Mouse (Mus musculus) cerebellum, adult 11 months (tissue): ENCODE measurements at regions not wholly inside any gene's neighbourhood (a gene's known extent, or its start where the extent isn't known, plus 50 kb on each side); places are given as distances from the start of the nearest gene placed in this dataset.

Experiments used
- DNase-seq: peaks from one replicate; pipeline ENCODE4 v3.0.0; 2022

DNA sequence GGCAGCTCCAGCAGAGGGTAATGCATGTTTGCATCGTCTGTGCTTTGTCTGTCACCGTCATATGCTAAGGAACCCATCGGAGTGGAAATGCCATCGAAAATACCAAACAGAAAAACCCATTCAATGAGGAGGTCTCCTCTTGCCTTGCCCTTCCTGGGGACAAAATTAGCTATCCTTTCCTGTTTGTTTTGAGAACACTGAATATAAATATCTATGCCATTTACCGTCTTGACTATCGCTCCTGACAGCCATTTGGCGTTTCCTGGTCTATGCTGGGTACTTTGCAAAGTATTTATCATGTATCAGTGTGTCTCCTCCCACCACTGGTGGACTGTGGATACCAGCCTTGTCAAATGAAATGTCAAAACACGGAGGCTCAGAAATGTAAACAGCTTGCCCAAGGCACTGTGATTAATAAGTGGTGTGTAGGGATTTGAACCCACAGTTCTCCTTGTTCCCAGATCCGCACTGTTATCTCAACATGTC is 239.2 kb upstream of the Tbx3 start:
- no peak for DNase-seq

DNA sequence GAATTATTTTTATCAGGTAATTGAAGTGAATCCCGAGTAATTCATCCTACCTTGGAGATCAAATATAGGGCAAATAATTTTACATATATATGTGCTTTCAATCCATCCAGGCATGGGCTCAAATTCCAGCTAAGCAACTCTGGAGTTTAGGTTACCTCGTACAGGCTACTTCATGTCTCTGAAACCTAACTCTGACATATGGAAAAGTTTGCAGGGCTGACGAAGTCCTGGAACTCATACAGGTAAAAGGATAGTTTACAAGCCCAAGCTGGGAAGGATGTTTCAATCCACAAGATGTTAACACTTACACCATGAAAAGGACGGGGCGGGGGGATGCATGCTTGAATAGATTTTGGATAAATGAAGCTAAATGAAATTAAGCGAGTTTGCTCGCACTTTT is 235.9 kb upstream of the Tbx3 start:
- DNase-seq, result no peak

DNA sequence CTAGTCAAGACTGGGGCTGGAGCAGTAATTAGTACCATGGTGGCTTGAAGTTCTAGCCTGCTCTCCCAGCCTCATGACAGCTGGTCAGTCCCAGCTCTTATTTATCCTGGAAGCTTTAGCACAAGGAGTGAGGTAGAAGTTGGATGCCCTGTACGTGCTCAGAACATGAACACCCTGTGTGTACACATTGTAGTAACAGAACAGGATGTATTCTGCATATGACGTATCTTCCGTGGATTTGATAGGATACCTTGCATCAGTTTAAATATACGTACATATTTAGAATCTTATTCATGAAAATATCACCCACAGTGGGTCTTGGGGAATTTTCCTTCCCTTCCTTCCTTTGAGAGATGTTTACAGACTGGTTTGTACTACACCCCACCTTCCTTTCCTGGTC is 222.0 kb upstream of the Tbx3 start:
- no peak for DNase-seq

DNA sequence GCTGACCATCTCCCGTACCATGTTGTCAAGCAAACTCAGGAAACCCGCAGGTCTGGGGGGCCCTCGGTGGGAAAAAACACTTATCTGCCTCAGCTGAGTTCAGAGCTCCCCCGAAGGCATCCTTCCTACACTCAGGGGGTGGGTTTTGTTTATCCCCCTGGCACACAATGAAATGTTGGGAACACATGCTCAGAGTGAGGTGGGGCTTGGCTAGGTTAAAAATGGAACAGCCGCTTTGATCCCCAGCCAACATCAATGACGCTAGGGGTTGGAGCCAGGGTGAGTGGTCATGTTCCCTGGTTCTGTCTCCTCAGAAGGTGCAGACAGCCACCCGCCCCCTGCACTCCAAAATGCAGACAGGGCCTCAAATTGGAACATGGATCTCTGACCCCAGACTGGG is 221.3 kb upstream of the Tbx3 start:
- DNase-seq, result no peak

DNA sequence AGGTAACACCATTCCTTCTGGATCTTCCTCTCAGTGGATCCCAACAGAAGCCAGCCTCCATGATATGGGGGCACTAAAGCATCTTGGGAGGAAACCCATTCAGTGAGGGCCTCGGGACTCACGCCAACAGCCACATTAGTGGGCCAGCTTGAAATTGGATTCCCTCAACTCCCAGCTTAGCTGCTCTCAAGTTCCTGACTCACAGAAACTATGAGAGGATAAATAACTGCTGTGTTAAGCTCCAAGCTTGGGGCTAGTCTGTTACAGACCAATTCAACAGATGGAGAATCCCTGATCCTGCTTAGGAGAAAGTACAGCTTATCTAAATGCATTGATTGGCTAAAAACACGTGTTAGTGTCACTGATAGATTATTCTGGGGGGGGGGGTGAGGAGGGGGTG is 210.7 kb upstream of the Tbx3 start:
- no peak for DNase-seq

DNA sequence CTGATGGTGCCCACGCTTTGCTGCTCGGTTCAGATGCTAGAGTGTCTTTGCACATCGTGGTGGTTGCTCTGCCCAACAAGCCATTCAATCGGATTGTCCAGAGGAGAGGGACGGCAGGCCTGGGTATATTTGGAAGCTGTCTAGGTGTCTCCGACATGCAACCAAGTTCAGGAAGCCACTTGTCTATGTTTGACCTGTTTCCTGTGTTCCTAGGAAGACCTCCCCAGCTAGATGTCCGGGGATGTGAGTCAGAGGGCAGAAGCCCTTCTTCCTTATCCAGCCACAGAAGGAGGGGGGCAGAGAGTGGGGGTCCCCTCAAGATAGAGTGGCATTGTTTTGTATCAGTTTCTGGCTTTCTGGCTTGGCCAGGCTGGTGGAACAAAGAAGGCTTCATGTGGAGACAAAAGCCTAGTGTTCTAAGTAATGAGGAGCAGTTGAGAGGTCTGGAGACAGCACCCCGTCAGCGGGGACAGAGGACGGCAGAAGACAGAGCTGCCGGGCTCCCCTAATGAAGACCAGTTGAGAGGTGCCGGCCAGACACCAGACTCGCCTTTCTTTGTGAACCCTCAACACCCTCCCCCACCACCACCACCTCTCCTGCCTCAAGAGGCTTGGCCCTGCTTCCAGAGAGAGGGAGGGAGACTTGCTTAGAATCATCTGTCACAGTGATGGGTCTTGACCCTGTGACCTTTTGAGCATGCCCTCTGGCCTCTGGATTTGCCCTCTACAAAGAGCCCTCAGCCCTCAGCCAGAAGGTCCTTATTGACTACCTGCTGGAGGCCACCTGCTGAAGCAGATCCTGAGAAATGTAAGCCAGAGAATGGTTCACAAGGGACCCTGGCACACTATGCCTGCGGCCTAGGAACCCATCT is 207.6 kb upstream of the Tbx3 start:
- DNase-seq, result no peak

DNA sequence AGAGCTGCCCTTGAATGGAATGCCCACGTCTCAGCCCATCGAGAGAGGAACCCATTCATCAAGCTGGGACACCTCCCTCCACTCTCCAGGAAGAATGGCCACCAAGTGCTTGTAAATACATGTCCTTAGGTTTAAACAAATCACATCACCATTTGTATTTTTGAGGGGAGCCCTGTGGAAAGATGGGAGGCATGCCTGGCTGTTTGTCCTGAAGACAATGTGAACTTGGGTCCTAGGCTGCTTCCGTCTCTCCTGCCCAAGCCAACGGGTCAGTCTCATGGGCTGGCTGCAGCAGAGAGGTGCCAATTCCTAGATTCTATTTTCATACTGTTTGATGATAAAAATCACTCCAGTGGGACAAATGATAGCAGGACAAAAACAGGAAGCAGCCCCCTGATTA is 205.9 kb upstream of the Tbx3 start:
- DNase-seq, result no peak

DNA sequence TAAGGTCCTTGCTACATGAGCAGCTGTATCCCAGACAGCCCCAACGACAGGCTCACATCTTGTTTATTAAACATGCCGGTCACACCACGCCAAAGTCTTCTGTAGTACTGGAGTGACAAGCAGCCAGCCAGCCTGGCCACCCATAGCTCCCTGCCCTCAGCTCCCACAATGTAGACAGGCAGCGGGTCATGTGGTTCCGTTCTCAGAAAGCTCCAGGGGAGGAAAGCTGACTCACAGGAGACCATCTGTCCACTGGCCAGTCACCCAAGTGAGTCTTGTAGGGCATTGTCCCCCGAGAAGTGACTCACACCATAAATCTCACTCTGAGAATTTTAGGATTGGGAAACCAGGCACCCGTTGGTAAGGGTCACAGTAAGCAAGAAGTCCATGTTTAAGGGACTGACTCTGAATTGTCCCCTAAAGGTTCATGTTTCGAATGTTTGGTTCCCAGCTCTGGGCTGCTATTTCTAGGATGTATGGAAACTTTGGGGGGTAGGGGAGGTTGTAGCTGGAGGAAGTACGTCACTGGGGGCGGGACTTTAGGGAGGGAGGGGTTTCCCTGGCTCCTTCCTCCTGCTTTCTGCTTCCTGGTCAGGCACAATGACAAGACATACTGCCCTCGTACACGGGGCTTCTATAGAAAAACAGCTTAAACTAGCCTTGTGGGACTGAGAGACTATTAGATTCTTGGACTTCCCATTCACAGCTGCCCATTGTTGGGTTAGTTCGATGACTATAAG is 203.0 kb upstream of the Tbx3 start:
- peak; percentile 1 for DNase-seq

DNA sequence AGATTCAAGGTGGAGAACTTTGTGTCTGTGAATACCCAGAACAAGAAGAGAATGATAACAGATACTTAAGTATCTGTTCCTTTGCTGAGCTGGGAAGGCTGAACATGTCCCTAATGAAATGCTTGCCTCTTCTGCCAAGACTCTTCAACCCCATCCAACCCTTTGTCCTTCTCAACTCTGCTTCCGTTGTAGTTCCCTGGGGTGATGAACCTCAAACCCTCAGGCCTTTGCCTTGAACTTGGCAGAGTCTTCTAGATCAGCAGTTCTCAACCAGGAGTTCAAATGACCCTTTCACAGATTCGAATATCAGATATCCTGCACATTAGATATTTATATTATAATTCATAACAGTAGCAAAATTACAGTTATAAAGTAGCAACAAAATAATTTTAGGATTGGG is 192.5 kb upstream of the Tbx3 start:
- no peak for DNase-seq

DNA sequence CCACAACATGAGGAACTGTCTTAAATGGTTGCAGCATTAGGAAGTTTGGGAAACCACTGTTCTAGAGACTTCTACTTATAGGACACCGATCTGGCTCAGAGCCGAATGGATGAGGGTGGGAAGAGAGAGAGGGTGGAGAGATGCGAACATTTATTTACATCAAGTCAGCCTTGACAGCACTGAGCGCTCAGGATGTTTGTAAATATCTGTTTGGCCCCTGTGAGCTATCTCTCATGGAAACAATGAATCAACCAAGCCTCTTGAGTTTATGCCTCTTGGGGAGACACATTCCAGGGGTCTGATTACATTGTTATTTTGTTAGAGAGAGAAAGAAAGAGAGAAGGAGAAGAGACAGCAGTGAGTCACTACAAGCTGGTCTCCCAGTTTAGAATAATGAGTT is 192.1 kb upstream of the Tbx3 start:
- DNase-seq, result no peak

DNA sequence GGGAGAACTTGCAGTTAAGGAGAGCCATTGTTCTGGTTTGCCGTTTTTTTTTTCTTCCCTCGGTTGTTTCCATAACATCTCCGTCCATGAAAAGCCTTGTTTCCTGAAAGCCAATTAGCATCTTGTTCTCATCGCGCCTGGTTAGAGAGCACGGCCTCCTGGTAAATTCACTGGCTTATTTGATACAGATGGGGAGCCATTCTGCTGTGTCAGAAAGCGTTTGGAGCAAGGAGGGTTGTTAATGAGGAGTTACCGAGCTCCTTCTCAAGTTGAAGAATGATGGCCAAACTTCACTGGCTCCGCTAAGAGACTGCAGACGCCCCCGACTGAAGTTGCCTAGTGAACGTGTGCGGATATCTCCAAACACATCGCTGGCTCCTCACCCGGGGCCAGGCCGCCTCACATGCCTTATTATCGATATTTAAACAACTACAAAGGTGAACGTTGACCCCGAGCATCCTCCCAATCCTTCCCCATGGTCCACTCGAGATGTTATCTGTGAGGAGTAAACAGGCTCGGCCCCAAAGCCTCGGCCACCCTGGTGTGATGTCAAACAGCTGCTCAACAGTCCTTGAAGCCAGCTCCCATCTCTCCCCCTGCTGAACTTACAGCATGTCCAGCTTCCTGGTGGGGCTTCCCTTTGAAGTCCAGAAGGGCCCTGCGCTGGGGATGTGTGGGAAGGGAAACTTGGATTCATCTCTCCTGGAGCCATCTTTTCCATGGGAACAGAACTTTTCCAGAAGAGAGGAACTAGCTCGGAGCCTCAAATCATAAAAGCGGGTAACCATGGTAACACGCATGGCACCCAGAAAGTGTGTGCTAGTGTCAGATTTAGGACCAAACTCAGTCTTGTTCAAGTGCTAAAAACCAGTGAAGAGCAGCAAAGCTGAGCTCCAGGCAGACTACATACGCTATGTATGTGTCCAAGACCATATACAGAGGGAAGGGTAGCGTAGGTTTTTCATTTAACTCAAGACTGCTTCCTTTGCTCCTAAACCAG is 190.0 kb upstream of the Tbx3 start:
- no peak for DNase-seq

DNA sequence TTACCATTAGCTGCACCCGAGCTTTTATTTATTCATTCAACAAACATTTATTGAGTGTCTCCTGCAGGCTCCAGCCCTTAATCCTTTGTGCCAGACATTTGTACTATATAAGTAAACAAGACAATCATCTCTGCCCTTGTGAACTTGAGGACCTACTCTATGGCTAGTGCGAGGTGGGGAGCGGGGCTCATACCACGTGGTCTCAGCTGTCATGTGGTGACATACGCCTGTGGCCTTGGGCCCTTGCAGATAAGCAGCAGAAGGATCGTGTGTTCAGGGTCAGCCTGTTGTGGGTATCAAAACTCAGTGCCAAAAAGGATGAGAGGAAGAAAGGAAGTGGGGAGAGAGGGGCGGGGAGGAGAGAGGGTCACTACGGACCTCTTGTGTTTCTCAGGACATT is 186.8 kb upstream of the Tbx3 start:
- no peak for DNase-seq

DNA sequence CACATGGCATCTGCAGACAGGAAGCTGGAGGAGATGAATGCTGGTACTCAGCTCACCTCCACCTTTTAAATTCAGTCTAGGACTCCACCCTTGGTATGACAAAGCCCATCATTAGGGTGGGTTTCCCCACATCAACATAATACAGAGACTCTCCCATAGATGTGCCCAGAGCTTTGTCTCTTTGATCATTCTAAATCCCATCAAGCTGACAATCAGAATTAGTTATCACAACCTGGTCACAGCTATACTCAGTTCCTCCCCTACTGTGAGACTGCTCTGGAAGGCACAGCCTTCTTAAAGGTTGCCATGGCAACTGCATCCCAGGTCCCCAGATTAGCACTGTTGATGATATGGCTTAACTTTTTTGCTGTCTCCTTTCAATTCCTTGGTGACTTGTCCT is 184.3 kb upstream of the Tbx3 start:
- no peak for DNase-seq

DNA sequence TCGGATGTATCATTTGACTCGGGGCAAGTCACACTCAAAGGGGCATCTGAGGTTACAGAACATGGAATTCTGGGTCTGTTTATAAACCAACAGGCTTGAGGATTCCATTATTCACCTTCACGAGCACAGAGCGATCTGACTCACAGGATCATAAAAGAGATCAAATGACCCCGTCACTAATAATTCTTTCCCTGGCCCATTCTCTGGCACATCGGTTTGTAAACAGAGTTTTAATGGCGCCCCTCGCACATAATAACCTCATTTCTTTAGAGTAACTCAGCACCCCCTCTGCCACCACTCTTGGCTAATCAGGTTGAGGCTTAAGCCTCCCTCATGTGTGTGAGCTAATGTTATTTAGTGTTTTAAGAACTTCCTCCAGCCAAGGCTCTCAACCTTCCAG is 183.3 kb upstream of the Tbx3 start:
- no peak for DNase-seq

DNA sequence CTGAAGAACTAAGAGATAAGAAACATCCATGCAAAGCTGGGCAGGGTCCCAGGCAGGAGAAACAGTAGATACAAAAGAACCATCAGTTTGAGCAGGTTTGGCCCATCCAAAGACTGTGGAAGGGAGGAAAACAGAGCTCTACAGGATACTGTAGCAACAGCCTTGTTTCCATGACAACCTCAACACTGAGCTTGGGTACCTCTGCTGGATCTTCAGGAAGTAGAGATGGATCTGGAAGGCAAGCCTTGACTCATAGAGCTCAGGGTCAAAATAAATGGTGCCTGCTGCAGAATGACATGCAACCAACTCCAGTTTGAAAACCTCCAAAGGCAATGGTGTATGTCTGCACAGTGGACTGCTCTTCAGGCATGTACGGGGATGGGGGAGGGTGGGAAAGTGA is 173.0 kb upstream of the Tbx3 start:
- DNase-seq, result no peak

DNA sequence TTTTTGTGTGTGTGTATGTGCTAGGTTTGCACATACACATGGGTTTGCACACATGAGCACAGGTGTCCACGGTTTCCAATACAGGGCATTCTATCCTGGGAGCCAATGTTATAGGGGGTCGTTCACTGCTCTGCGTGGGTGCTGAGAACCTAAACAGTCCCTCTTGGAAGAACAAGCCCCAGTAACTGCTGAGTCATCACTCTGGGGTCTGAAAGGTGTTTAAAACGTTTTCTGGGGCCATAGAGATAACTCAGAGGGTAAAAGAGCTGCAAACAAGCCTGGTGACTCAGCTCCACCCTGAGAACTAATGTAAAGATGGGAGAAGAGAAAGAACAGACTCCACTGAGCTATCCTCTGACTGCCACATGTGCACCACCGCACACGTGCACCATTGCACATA is 172.0 kb upstream of the Tbx3 start:
- DNase-seq, result no peak

DNA sequence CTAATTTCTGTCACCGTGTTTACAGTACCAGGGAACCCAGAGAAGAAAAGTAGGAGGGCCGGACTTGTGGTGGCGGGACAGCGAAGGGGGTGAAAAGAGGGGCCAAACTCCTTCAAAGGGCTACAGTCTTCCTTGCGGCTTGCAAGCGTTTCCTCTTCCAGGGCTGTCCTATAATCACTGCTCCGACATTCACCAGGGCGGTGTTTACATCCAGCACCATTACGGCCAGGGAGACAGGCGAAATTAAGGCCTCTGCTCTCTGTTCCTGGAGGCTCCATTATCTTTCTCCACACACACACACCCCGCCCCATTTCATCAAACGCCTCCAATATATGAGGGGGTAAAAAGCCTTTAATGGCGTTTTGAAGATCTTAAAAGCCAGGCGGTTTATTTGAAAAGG is 162.8 kb upstream of the Tbx3 start:
- no peak for DNase-seq

DNA sequence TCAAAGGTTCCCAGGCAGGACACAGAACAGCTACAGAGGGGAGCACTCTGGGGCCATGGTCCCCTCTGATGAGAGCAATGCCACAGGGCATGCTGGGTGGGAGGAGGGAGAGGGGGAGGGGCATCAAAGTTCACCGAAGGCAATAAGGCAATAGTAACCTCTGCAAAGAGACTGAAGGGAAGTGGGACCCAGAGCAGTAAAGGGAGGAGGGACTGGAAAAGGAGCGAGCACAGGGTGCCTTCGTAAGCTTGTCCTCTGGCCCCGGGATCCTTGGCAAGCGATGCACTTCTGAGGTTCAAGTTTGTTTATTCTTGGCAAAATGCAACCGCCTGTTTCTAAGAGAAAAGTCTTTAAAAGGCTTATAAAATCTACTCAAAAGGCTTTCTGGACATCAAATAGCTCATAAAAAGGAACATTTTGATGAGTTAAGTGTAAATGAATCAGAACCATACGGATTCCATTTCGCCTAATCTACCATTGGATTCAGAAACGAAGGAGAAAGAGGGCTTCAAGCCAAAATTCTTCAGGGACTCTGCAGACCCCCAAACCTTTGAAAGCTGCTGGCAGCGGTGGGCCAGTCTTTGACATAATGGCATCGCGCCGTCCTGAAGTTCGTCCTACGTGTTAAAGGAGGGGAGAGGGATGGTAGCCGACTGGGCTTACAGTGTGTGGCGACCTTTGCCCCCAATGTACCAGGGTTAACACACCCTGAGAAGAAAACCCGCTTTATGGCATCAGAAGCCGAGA is 151.8 kb upstream of the Tbx3 start:
- no peak for DNase-seq

DNA sequence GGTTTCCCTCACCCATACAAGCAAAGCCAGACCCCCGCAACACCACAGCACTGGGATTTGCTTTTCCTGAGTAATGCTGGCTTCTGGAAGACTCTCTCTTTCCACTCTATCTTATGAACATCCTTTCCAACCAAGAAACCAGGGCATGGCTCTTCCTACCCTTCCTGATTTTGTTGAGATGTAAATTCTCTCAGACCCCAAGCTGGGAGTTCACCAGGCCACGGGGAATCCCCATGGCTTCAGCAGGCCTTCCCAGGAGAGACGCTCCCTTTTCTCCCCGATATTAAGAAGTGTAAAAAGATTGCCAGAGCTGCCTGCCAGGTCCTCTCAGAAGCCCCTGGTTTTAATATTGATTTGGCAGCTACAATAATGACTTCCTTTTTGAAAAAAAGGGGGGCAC is 146.3 kb upstream of the Tbx3 start:
- no peak for DNase-seq

DNA sequence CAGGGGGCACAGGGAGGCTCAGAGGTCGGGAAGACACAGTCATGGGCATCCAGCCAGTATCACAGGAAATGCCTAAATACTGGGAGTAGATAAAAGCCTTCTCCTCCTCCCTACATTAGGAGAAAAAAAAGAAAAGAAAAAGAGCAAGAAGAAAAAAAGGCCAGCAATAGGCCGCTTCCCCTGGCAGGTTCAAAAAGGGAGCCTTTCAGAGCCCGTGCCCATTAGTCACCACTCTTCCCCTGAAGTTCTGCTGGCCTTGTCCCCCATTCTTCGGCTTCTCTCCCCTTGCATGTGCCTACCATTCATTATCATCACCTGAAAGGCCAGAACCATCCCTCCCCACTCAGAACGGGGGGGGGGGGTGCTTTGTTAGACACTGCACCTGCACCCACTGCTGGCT is 144.5 kb upstream of the Tbx3 start:
- no peak for DNase-seq

DNA sequence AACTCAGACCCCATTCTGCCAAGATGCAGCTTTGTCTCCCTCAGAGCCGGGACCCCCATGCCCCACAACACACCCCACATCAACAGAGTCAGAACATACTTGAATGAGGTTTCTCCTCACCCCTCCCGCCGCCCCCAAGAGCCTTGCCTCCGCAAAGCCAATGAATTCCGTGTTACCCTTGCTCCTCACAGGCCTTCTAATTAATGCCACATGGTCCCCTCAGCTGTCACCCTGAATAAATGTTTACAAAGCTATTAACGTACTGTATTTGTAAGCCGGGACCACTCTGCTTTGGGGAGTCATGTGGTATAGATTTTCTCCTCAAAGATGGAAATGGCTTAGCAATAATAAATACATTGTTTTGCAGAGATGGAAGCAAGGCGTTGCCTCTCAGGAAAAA is 140.5 kb upstream of the Tbx3 start:
- no peak for DNase-seq

DNA sequence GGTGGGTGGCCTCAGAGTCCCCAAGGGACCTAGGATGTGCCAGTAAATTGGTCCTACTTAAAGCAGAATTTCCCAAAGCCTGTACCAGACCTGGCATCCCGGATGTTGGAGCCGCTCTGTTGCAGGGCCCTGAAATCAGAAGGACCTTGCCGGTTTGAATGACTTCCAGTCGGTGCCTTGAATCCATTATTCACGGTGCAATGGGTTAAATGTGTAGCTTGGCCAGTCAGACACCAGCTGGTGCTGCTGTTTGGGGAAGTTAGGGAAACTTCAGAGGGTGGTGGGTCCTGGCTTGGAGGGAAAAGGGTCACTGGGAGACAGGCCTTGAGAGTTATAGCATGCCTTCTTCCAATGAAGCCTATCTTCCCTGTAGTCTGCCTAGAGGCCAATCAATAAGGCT is 135.5 kb upstream of the Tbx3 start:
- no peak for DNase-seq
